Comparison of ENCODE assay signal across 25 mouse cellular contexts in the genomic region with DNA sequence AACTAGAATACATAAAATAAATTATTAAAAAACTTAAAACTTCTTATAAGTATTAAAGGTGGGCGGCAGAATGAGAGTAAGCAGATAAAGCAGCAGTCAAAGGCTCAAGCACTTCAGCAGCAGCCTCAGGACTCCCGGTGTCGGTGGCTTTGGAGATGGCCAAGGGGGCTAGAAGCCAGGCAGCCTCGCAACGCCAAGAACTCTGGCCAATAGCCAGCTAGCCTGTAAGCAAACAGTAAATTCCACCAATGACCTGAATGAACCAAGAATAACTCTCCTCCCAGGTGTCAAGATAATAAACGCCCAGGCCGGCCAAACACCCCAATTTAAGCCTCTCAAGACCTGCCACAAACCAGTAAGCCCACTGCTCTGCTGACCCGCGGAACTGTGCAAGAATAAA. TPM values are rescaled to one million over a fixed set of nuclear protein-coding genes. Genes with fewer than 3 reads are reported as not detected.
DNase-seq lines count a peak whose midpoint lies in the region; TF ChIP-seq lines count a peak whose summit lies in the region.
"Had no signal": no experiment of that assay in that cellular context is flagged by ENCODE, and none has a peak within 500 bp of the region (broad histone marks: within the 10 kb centered on the region; RNA-seq: fewer than 3 reads in every experiment).

No protein-coding gene starts in this region.

- no peak overlapping the region for H3K4me3 ChIP-seq in gastrocnemius, adult 2 months
- H3K4me3 ChIP-seq: embryonic facial prominence, embryonic 15.5 days; hindbrain, embryonic 10.5 days; limb, embryonic 12.5 days; lung, embryonic 15.5 days; midbrain, embryonic 10.5 days had no signal

- intact Hi-C loops in heart, postnatal 25 days (cut with DNase I) = no loop called here
- intact Hi-C loops in gastrocnemius, adult 2 months (cut with DNase I) = no loop called here
- intact Hi-C loops in heart, postnatal 10 days (cut with DNase I) = no loop called here

- TF ChIP-seq CTCF in gastrocnemius, adult 2 months (IDR thresholded peaks at IDR 0.05) = no peak

- H3K27ac ChIP-seq in gastrocnemius, adult 2 months = 0 out of 2 replicates have a peak overlapping the region, but pooled peaks have one; percentile 2
- H3K27ac ChIP-seq: embryonic facial prominence, embryonic 15.5 days; hindbrain, embryonic 10.5 days; limb, embryonic 12.5 days; liver, embryonic 14.5 days; lung, embryonic 15.5 days; macrophage; midbrain, embryonic 10.5 days had no signal

- DNase-seq in adrenal gland, postnatal 14 days = peak; percentile 36
- DNase-seq in adrenal gland, postnatal 36 days = no peak
- peak; percentile 95 for DNase-seq in heart, adult 11 months
- no peak for DNase-seq in heart, postnatal 25 days (ENCODE audit: low spot score)
- peak; percentile 68 for DNase-seq in gastrocnemius, adult 2 months
- peak; percentile 52 to 55 for DNase-seq in heart, postnatal 10 days
- no peak for DNase-seq in embryo, embryonic 11 days
- DNase-seq in frontal cortex, adult 2 months (ENCODE audit: extremely low spot score in 1 of 2, low spot score in 1 of 2) = no peak
- DNase-seq: kidney, adult 11 months; retina, postnatal 1 day had no signal

RNA-seq across cellular contexts. Expression of gene Tada2a, which starts 13.8 kb away (rescaled TPM):
- 15.5 and 16.7 TPM in 2 replicates for total RNA-seq in adrenal gland, postnatal 14 days (2021)
- 10 to 100 TPM; 12.0 to 17.7 TPM for total RNA-seq in adrenal gland, postnatal 36 days (2021)
- total RNA-seq in heart, postnatal 25 days (2021) = 1 to 10 TPM; 7.0 TPM
- total RNA-seq in gastrocnemius, adult 2 months (2021) = 10 to 100 TPM; 11.6 to 12.2 TPM
- 1 to 10 TPM; 8.4 to 8.8 TPM for total RNA-seq in heart, postnatal 10 days (2021)
- polyA plus RNA-seq in frontal cortex, adult 2 months (2012; rRNA removed) = 43.7 and 49.9 TPM in 2 replicates

RNA-seq across cellular contexts. Expression of gene Acaca, which starts 13.8 kb away (rescaled TPM):
- total RNA-seq in adrenal gland, postnatal 14 days (2021) = 80.0 and 100 TPM in 2 replicates
- total RNA-seq in adrenal gland, postnatal 36 days (2021) = 100 to 1,000 TPM; 441 to 587 TPM
- total RNA-seq in heart, postnatal 25 days (2021) = 10 to 100 TPM; 16.5 to 22.1 TPM
- 10 to 100 TPM; 14.9 to 22.8 TPM for total RNA-seq in gastrocnemius, adult 2 months (2021)
- 10 to 100 TPM; 15.6 to 16.6 TPM for total RNA-seq in heart, postnatal 10 days (2021)
- 23.0 and 26.9 TPM in 2 replicates for polyA plus RNA-seq in frontal cortex, adult 2 months (2012; rRNA removed)

RNA-seq across cellular contexts. Expression of gene Dusp14, which starts 46.6 kb away (rescaled TPM):
- total RNA-seq in adrenal gland, postnatal 14 days (2021) = 4.4 and 4.9 TPM in 2 replicates
- total RNA-seq in adrenal gland, postnatal 36 days (2021) = 10 to 100 TPM in 1 of 2 experiments, 1 to 10 TPM in 1; 6.0 to 14.0 TPM
- under 1 TPM in 1 of 2 experiments, not detected in 1; 0.55 TPM for total RNA-seq in heart, postnatal 25 days (2021)
- 1 to 10 TPM; 6.1 to 7.9 TPM for total RNA-seq in gastrocnemius, adult 2 months (2021)
- under 1 TPM; 0.43 to 0.79 TPM for total RNA-seq in heart, postnatal 10 days (2021)
- polyA plus RNA-seq in frontal cortex, adult 2 months (2012; rRNA removed) = 98.1 and 121 TPM in 2 replicates
- total RNA-seq: G1E had no signal
- polyA plus RNA-seq: G1E had no signal

RNA-seq across cellular contexts. Expression of gene Gm11437, which starts 51.6 kb away (rescaled TPM):
- total RNA-seq in adrenal gland, postnatal 14 days (2021) = 0.26 TPM in 1 of 2 replicates, not detected in the other
- not detected for total RNA-seq in adrenal gland, postnatal 36 days (2021)
- total RNA-seq in heart, postnatal 25 days (2021) = not detected
- total RNA-seq in gastrocnemius, adult 2 months (2021) = not detected
- not detected for total RNA-seq in heart, postnatal 10 days (2021)
- not detected in 2 replicates for polyA plus RNA-seq in frontal cortex, adult 2 months (2012; rRNA removed)
- total RNA-seq: G1E; layer of hippocampus, postnatal 25 days; left cerebral cortex, postnatal 10 days; monocyte, adult 5-6 weeks had no signal
- polyA plus RNA-seq: activated CD4-positive, CD25-positive, alpha-beta regulatory T cell, adult 4 months; embryonic facial prominence, embryonic 15.5 days; G1E; kidney, embryonic 16.5 days; limb, embryonic 12.5 days; liver, embryonic 14.5 days; macrophage; midbrain, embryonic 10.5 days; neural tube, embryonic 11.5 days; thymus, postnatal 0 days had no signal

Comparison
In these comparisons a context has a peak if more than half of its experiments do, and no peak if none do; other contexts are left out.
1. DNase-seq: peak in adrenal gland, postnatal 14 days (single experiment), heart, adult 11 months (single experiment), gastrocnemius, adult 2 months (single experiment) and heart, postnatal 10 days (2 of 2); none in adrenal gland, postnatal 36 days (0 of 2), heart, postnatal 25 days (single experiment), embryo, embryonic 11 days (single experiment) and frontal cortex, adult 2 months (0 of 2).